Mouse (Mus musculus) MN1 (cell line): ENCODE data around the gene Prokr2.

Experiments
- DNase-seq: peaks from one replicate; pipeline ENCODE4 v3.0.0-alpha.2; 2016; ENCODE audit warnings: low spot score

Gene Prokr2

GRCm38 (mm10) chr2:132385194-132385838, at the start of gene Prokr2:
TSS of gene Prokr2 (minus strand) at chr2:132385447.
- DNase-seq: no peak

DNA sequence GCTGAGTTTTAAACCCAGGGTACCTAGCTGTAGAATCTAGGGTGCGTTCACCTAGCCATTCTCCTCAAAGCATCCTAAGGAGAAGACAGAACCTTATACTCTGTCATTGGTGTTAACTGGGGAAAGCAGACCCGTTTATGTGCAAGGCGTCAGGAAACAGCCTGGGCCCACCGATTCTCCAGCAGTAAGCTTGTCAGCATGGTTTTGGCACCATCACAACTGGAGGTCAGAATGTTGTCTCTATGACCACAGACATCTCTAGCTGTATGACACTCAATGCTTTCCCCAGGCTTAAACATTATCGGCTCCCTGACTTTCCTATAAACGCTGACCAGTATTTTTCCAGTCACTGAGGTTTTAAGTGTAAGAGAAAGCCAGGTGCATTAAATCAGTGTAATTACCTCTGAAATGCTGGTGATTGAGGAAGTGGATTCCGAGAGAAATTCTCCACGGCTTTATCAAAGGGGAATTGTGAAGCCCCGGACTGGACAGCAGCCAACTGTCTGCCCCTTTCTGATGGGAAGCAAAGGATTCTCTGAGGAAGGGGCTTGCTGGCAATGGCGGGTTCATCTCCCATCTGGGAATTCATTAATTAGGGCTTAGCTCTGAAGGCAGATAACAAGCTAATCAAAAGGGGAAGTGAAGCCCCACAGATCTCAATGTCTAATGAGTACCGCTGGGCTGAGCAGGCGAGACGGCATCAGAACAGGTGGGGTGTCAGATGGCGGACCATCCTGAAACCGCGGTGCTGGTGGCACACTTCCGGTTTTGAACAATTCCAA, 42.1 kb upstream of the Prokr2 start:
- DNase-seq: no peak

DNA sequence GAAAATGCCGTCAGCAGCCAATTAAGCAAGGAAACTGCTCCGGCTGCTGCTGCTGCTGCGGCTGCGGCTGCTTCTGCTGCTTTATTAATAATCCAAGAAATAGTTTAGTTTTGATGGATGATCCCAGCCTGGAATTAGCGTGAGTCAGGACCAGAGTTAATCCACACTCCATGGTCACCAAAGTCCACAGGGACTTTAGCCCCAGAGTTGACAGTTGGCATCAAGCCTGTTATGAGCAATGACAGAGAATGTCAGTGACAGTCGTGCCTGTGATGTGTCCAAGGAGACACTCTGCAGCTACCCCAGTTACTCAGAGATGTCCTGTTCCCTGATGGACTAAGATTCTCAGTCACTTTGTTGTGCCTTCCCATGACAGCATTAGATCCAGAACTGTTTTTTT, 40.3 kb upstream of the Prokr2 start:
- no peak for DNase-seq

GRCm38 (mm10) chr2:132423411-132424047, 38.3 kb upstream of the Prokr2 start:
- no peak for DNase-seq

GRCm38 (mm10) chr2:132422846-132423245, 37.6 kb upstream of the Prokr2 start:
- DNase-seq: no peak

DNA sequence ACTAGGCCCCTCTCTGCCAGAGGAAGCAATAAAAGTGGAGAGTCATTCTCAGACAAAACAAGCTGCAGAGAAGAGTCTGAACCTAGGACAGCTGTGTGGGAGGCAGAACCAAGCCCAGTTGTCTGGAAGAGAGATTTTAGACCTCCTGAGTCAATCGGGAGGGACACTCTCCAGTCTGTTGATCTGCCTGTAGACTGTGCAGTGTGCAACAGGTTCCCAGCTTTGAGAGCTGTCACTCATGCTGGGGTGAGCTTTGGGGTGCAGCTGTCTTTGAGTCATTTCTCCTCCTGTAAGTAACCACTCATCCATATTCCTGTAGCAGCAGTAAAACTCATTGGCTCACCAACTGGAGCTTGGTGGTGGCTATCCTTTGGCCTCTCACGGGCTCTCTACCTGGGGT, 33.2 kb upstream of the Prokr2 start:
- DNase-seq: no peak

DNA sequence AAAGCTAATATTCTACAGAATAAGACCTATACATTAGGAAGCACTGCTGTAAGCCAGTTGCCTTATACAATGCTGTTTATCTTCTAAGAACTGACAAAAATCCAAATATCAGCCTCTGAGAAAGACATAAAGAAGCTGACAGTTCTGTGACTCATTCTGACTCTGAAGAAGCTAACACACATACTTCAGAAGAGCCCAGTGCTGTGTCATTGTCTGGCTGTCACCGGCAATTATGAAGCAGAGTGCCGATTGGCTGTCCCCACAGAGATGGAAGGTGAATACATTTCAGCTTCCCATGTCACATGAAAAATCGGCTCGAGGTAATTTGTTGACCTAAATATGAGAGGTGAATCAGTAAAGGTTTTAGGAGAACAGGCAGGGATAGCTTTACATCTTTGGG, 24.9 kb upstream of the Prokr2 start:
- no peak for DNase-seq

GRCm38 (mm10) chr2:132398136-132398535, 12.9 kb upstream of the Prokr2 start:
- DNase-seq: no peak

DNA sequence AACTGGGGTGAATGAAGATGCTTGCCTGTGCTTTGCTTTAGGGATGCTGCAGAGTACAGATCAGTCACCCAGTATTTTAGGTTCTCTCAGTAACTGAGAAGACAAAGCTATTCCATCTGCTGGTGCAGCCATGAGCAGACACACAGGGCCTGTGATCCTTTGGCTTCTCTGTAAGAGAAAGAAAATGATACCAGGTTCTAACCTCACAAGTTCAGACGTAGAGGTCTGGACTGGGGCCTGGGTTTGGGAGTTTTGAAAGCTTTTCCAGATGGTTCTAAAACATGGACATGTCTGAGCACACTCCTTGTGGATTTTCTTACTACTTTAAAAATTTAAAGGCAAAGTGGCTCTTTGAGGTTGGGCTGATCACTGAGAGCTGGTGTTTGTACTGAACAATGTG, 10.5 kb upstream of the Prokr2 start:
- DNase-seq: no peak

GRCm38 (mm10) chr2:132390607-132391160, 5.4 kb upstream of the Prokr2 start:
- DNase-seq: no peak

DNA sequence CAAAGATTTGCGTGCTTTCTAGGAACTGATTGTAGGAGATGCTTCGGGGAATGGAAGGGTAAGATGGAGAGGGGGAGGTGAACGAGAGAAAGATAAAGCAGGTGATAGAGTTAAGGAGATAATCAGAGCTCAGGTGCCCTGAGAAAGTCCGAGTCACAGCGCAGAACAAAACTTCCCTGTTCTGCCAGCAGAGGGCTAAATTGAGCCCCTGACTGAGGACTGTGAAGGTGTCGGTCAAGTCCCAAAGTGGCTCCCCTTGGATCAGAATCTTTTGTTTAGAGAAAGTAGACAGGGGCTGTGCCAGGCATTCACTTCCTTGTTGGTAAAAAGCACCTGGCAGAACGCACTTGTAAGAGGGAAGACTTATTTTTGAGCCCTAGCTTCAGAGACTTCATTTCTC, 4.3 kb upstream of the Prokr2 start:
- DNase-seq: no peak

- no peak for DNase-seq
These were observed 595 bp downstream of the Prokr2 start for GRCm38 (mm10) chr2:132384511-132385193.

GRCm38 (mm10) chr2:132382308-132382707, 2.9 kb downstream of the Prokr2 start:
- DNase-seq: no peak

DNA sequence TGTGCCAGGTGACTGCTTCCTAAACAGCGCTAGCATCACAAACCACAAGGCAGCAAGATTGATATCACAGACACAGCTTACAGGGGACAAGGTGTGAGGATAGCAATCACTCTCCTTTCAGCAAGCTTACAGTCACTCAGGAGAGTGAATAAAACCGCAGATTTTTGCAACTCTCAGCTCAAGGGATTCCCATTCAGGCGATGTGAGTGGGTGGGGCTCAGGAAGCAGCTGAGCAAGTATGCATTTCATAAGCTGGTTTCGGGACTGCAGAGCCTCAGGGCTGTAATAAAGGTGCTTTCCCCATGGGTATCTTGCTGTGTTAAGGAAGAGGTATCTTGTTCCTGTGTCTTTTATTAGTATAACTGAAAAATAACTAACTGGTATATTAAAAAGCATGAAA, 5.6 kb downstream of the Prokr2 start:
- DNase-seq: no peak

GRCm38 (mm10) chr2:132378602-132379150, 6.6 kb downstream of the Prokr2 start:
- no peak for DNase-seq

DNA sequence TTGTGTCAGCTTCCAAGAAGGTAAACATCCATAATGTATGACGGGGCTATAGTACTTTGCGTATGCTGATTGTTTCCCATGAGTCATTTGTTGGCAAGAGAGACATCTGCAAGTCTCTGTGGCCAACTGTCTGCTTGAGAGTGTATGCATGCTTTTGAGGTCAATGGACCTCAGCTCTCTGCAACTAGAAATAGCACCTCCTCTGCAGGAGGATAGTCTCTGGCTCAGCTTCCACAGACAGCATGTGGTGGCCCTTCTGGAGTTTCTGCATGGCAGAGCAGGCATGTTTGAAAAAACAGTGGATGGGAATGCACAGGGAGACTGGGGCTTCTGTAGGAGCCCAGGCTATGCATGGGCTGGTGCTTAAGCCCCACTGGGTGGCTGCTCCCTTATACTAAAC, 7.8 kb downstream of the Prokr2 start:
- no peak for DNase-seq

GRCm38 (mm10) chr2:132375721-132376120, 9.5 kb downstream of the Prokr2 start:
- DNase-seq: no peak

GRCm38 (mm10) chr2:132375135-132375534, 10.1 kb downstream of the Prokr2 start:
- no peak for DNase-seq

DNA sequence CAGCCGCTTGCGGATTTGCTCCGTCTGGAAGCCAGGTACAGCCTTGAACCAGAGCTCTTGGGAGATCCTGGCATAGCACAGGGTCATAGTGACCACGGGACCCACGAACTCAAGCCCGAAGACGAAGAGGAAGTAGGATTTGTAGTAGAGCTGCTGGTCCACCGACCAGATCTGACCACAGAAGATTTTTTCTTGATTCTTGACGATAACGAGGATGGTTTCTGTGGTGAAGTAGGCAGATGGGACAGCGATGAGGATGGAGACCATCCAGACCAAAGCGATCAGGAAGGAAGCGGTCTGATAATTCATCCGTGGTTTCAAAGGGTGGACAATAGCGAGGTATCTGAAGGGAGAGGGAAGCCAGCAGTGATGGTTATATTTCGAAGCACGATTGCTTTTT, 11.5 kb downstream of the Prokr2 start:
- DNase-seq: no peak

- no peak for DNase-seq
These were observed 16.8 kb downstream of the Prokr2 start for GRCm38 (mm10) chr2:132368433-132368832.

- DNase-seq: no peak
These were observed 41.4 kb downstream of the Prokr2 start for GRCm38 (mm10) chr2:132343846-132344245.

- DNase-seq: no peak
These were observed 44.0 kb downstream of the Prokr2 start for GRCm38 (mm10) chr2:132341293-132341692.
